Mouse (Mus musculus) gastrocnemius, postnatal 36 days (tissue): ENCODE results near the gene Slc12a7. TPM values are rescaled to one million over a fixed set of nuclear protein-coding genes. Genes with fewer than 3 reads are reported as not detected.
"Not testable (repeated sequence)": the region's sequence is repeated elsewhere in the genome, so short reads cannot be mapped to it uniquely, and the experiment has no call there.

Source experiments
- DNase-seq, 2 experiments: peaks; one replicate each; pipeline ENCODE4 v3.0.0; 2022
- intact Hi-C: fragments of 180-260 bp; cut with DNase I; formaldehyde crosslinking; loops from one replicate; pipeline ENCODE4 v1.15.1; 2025
- long read RNA-seq, 2 experiments: library from polyadenylated mRNA; stranded (forward); transcript quantifications; one replicate each; pipeline ENCODE4 v2.0.0; 2021
- total RNA-seq, 2 experiments: library from RNA; stranded (reverse); gene quantifications; 2 replicates each; pipeline ENCODE4 v1.2.3; 2021

The Slc12a7 gene
- 1 to 10 TPM; 4.3 to 5.5 TPM for total RNA-seq
- long read RNA-seq, experiment 1, partial matches to known transcripts: 0 of 1 reads
- long read RNA-seq, experiment 1, other reads (novel, unspliced or antisense): 1 of 1 reads
- long read RNA-seq, experiment 2, partial matches to known transcripts: 1 of 1 reads
- long read RNA-seq, experiment 2, other reads (novel, unspliced or antisense): 0 of 1 reads

- intact Hi-C loops: no loop called here
Measured at GRCm38 (mm10) chr13:73732742-73733700, at the start of gene Slc12a7. TSS of gene Slc12a7 (plus strand) at chr13:73733094.

DNA sequence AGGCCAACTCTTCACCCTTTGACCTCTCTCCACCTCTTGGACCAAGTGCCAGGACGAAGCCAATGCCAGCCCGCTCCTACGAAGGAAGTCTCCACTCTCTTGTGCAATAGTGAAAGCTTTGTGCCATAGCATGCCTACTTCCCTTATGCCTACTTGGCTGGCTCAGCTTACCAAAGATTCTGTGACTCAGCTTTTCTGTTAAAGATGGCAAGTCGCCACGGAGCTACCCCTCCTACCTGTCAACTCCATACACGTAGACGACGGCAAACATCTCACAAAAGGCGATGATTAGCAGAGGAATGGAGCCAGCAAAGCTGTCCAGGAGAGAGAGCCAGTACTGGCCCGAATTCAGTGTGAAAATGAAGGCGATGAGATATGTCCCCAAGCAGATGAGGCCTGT is 49.2 kb upstream of the Slc12a7 start:
- no peak for DNase-seq
- intact Hi-C loops: loop anchor here (10.0 kb wide), 1 partner anchor 259 kb away; no protein-coding TSS in a partner anchor

More at GRCm38 (mm10) chr13:73732742-73733700, at the start of gene Slc12a7:
- no peak for DNase-seq

DNA sequence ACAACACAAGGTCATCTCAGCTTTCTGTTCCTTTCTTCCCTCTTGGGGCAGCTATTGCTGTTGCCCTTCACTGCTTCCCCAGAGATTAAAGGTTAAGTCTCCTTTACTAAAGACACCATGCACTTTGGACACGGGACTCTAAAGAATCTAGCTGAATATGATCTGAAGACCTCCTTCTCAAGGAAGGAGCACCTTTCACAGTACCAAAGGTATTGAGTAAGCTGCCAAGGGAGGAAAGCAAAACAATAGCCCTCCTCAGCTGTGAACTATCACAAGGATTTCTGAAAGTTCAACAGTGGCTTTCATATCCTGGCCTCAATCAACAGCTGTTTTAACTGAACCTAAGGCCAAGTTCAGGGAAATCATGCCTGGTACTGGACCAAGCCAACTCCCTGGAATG is 48.5 kb upstream of the Slc12a7 start:
- intact Hi-C loops: loop anchor here (10.0 kb wide), 1 partner anchor 260 kb away; no protein-coding TSS in a partner anchor
- DNase-seq: no peak

GRCm38 (mm10) chr13:73685502-73685901 is 47.4 kb upstream of the Slc12a7 start:
- intact Hi-C loops: loop anchor here (10.0 kb wide), 1 partner anchor 261 kb away; no protein-coding TSS in a partner anchor

GRCm38 (mm10) chr13:73687601-73688000 is 45.3 kb upstream of the Slc12a7 start:
- intact Hi-C loops: loop anchor here (10.0 kb wide), 1 partner anchor 263 kb away; no protein-coding TSS in a partner anchor
- DNase-seq: no peak

More at GRCm38 (mm10) chr13:73685502-73685901, 47.4 kb upstream of the Slc12a7 start:
- no peak for DNase-seq

- DNase-seq: no peak
- intact Hi-C loops: loop anchor here (10.0 kb wide), 1 partner anchor 264 kb away; no protein-coding TSS in a partner anchor
Measured at GRCm38 (mm10) chr13:73688934-73689333, 44.0 kb upstream of the Slc12a7 start.

DNA sequence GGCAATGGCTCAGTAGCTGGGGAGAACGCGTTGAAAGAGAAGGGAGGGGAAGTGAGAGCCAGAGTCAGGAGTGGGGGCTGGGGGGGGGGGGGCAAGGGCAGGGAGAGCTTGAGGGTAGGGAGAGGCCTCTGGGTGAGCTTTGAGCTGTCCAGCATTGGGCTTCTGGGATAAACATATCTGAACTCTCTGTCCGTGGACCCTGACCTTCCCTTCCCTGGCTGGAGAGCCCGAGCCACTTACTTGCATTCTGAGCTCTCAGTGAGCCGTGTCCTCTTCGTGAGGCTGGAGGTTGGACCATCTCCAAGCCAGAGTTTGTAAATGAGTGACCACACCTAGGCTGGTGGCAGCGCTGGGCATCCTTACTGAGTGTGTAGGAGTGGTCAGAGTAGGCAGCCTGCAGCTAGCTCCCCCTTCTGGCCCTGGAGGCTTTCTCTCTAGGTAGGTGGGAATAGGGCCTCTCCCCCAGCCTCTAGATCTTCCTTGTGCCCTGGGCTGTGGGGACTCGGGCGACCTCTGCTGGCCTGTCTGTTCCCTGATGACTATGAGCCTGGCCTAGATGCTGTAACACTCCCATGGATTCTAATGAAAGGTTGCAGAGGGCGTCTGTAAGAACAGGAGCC is 40.5 kb upstream of the Slc12a7 start:
- intact Hi-C loops: loop anchor here (2.0 kb wide), 1 partner anchor 180 kb away; no protein-coding TSS in a partner anchor
- peak in 1 of 2 experiments; percentile 48 for DNase-seq

GRCm38 (mm10) chr13:73693333-73693732 is 39.6 kb upstream of the Slc12a7 start:
- intact Hi-C loops: loop anchor here (2.0 kb wide), 1 partner anchor 181 kb away; no protein-coding TSS in a partner anchor
- no peak for DNase-seq

- DNase-seq: no peak
- intact Hi-C loops: no loop called here
Measured at GRCm38 (mm10) chr13:73694972-73695371, 37.9 kb upstream of the Slc12a7 start.

- DNase-seq: no peak
- intact Hi-C loops: no loop called here
Measured at GRCm38 (mm10) chr13:73696529-73696928, 36.4 kb upstream of the Slc12a7 start.

DNA sequence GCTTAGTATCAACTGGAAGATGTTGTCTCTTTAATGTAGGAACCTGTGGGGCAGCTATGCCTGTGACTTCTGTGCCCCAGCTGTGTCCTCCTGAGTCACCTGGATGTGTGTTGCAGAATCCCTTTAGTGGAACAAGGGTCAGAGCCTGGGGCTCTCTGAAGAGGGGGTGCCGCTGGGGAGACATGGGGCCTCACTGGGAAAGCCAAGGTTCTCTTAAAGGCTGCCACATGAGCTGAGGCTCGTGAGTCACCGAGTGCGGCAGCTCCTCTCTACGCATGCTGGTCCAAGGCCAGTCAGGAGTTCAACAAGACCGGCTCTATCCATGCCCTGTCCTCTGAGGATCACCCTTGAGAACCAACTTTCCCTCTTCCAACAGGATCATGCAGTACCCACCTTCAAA is 33.2 kb upstream of the Slc12a7 start:
- DNase-seq: no peak
- intact Hi-C loops: no loop called here

DNA sequence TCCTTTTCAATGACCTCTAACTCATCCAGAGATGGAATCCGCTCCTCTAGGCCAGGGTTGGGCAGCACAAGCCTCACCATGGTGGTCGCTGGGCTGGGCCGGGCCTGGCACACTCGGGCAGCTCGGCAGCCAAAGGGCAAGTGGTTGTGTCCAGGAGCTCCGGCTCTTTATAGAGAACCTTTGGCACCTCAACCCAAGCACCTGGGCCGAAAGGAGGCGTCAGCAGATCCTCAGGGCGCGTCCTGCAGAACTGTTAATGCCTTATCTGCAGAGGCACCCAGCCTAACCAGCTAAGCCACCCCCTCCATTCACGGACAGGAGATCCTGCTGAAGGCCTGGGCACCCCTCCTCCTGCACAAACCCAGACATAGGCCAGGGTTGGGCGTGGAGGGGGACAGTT is 32.3 kb upstream of the Slc12a7 start:
- DNase-seq: no peak
- intact Hi-C loops: no loop called here

- intact Hi-C loops: no loop called here
- no peak for DNase-seq
Measured at GRCm38 (mm10) chr13:73701161-73701883, 31.6 kb upstream of the Slc12a7 start.

DNA sequence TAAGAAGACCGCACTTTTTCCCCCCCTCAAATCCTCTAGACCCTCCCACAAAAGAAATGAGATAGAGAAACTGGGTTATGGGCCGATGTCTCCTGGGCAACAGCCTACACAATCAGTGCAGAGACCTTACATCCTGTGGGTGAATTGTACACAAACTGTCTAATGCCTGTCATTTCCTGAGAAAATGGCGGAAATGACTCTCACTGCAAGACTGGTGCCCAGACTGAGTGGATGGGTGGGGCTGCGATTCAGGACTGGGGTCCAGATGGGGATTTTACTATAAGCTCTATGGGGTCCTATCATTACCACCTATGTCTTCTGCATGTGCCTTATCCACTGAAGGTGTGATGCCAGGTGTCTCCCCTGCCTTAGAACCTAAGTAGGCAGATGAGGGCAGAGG is 30.1 kb upstream of the Slc12a7 start:
- intact Hi-C loops: no loop called here
- DNase-seq: no peak

- DNase-seq, intact Hi-C loops: not testable (repeated sequence)
Measured at GRCm38 (mm10) chr13:73703486-73703885, 29.4 kb upstream of the Slc12a7 start.

- intact Hi-C loops: no loop called here
- DNase-seq: no peak
Measured at GRCm38 (mm10) chr13:73704694-73705325, 28.1 kb upstream of the Slc12a7 start, which contains the start of gene Slc6a19. TSS of gene Slc6a19 (minus strand) at chr13:73704865.

- no peak for DNase-seq
- intact Hi-C loops: no loop called here
Measured at GRCm38 (mm10) chr13:73709491-73709890, 23.4 kb upstream of the Slc12a7 start.

- intact Hi-C loops: no loop called here
Measured at GRCm38 (mm10) chr13:73711221-73711620, 21.7 kb upstream of the Slc12a7 start.

DNA sequence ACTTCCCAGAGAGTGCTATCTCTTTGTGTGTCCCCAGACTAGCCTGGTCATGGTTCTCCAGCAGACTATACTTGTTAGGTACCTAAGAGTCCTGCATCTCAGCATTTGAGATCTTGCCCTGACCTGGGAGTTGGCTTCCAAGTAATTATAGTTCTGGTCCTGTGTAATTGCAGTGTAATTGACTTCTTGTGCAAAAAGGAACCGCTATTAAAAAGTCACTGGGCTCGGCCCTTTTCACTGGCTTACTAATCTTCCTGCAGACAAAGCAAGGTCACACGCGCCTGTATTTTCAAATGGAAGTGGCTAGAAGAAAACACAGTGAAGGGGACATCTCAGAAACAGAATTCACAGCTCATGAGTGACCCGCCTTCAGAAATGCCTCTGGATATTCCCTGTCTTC is 21.1 kb upstream of the Slc12a7 start:
- intact Hi-C loops: no loop called here
- no peak for DNase-seq

More at GRCm38 (mm10) chr13:73711221-73711620, 21.7 kb upstream of the Slc12a7 start:
- no peak for DNase-seq
